Mouse (Mus musculus): ENCODE results near the gene Mgat1.

DNA sequence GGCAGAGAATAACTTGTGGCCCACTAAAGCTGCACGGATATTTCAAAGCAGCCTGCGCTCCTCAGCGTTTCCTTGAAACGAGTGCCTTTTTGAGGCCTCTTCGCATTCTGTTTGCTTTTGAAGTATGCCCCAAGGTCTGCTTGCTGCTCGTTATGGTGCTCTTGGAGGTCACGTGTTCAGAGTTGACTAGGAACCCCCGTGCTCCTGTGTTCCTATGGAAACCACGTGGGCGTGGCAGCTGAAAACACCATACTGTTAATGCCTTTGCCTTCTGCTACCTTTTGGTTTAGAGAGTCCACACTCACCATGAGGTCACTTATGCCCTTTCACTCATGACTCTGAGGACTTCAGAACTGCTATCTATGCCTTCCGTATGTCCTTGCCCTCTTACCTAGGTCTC, 20.6 kb downstream of the Mgat1 start:
- no peak for TF ChIP-seq CTCF (conservative IDR thresholded peaks at IDR 0.05; ENCODE audit: low read length)
- no peak for TF ChIP-seq NANOG (IDR thresholded peaks at IDR 0.05; ENCODE audit: borderline replicate concordance, low read length)
- no peak for TF ChIP-seq POU5F1 (IDR thresholded peaks at IDR 0.05; ENCODE audit: borderline replicate concordance, low read length)
